Mouse (Mus musculus) ES-Bruce4 (cell line): ENCODE results near the gene Atp13a2.

Source experiments
- EP300 ChIP-seq: IDR thresholded peaks from 2 replicates; pipeline ENCODE4 v1.6.1; 2011; ENCODE audit warnings: low read depth, low read length; ENCODE audit not compliant: insufficient read depth
- POLR2A ChIP-seq: IDR thresholded peaks from one replicate; pipeline ENCODE4 v1.8.1; 2011; ENCODE audit warnings: low read length; ENCODE audit not compliant: insufficient read depth

GRCm38 (mm10) chr4:141017657-141018436, 31.2 kb downstream of the Atp13a2 start:
- TF ChIP-seq POLR2A: no peak
- TF ChIP-seq EP300: no peak
